Mouse (Mus musculus) heart, postnatal 0 days (tissue): ENCODE results near the gene 4930579G24Rik. TPM values are rescaled to one million over a fixed set of nuclear protein-coding genes. Genes with fewer than 3 reads are reported as not detected.

Source experiments
- ATAC-seq: fragments of 200-750 bp; cut with Nextera tagmentation; 2 replicates; pipeline ENCODE4 v1.8.0; 2017; ENCODE audit warnings: low read depth, moderate number of reproducible peaks, moderate library complexity; ENCODE audit not compliant: insufficient read depth
- DNase-seq: peaks from one replicate; pipeline ENCODE4 v3.0.0-alpha.2; 2016; ENCODE audit warnings: low spot score
- H3K27ac ChIP-seq: fragments of 300-500 bp; sonication (generic); 2 replicates; pipeline ENCODE4 v1.5.1; 2014; ENCODE audit warnings: low read depth, mild to moderate bottlenecking
- H3K27me3 ChIP-seq: fragments of 300-500 bp; sonication (generic); 2 replicates; pipeline ENCODE4 v1.6.1; 2014; ENCODE audit warnings: low read length, mixed read lengths; ENCODE audit not compliant: control insufficient read depth, insufficient read depth
- H3K36me3 ChIP-seq: fragments of 300-500 bp; sonication (generic); replicated peaks from 2 replicates; pipeline ENCODE4 v1.6.1; 2014; ENCODE audit warnings: low read length, mixed read lengths; ENCODE audit not compliant: control insufficient read depth, insufficient read depth
- H3K4me1 ChIP-seq: fragments of 300-500 bp; sonication (generic); 2 replicates; pipeline ENCODE4 v1.6.1; 2014; ENCODE audit warnings: antibody characterized with exemption; ENCODE audit not compliant: control insufficient read depth, insufficient read depth
- H3K4me2 ChIP-seq: fragments of 300-500 bp; sonication (generic); 2 replicates; pipeline ENCODE4 v1.6.1; 2014; ENCODE audit warnings: low read depth, mild to moderate bottlenecking, low read length, moderate library complexity
- H3K4me3 ChIP-seq: fragments of 300-500 bp; sonication (generic); 2 replicates; pipeline ENCODE4 v1.5.1; 2014; ENCODE audit warnings: low read depth, low read length
- H3K9ac ChIP-seq: fragments of 300-500 bp; sonication (generic); replicated peaks from 2 replicates; pipeline ENCODE4 v1.6.1; 2014; ENCODE audit warnings: low read depth, low read length, mixed read lengths
- H3K9me3 ChIP-seq: fragments of 300-500 bp; sonication (generic); replicated peaks from 2 replicates; pipeline ENCODE4 v1.6.1; 2016; ENCODE audit warnings: low read length; ENCODE audit not compliant: control insufficient read depth
- CTCF ChIP-seq: IDR thresholded peaks from 2 replicates; pipeline ENCODE4 v1.5.1; 2016; ENCODE audit warnings: antibody characterized with exemption, control low read depth, low read depth
- EP300 ChIP-seq: IDR thresholded peaks from 2 replicates; pipeline ENCODE4 v1.6.1; 2016; ENCODE audit warnings: antibody characterized with exemption, low read depth
- WGBS: fragments of 180-500 bp; shearing (Covaris S2); extraction: QIAGEN DNeasy Blood & Tissue Kit; methylation state at CpG from one replicate; pipeline ENCODE4 v1.1.7; 2014; 5-methylcytosine and 5-hydroxymethylcytosine counted together
- polyA plus RNA-seq: library from polyadenylated mRNA; unstranded; fragments of >200 nt; fragmentation: Nextera tagmentation; extraction: Ambion mirVana; gene quantifications from 2 replicates; pipeline ENCODE4 v1.2.1, GENCODE M21; 2015
- total RNA-seq: library from RNA; depleted of rRNA; stranded (reverse); fragments of >200 nt; gene quantifications from 2 replicates; pipeline ENCODE4 v1.2.3, GENCODE M21; 2014; ENCODE audit warnings: low replicate concordance

4930579G24Rik gene
- total and polyA plus RNA-seq, 2 experiments from 2014 or later: 11.9 to 12.0 TPM

DNA sequence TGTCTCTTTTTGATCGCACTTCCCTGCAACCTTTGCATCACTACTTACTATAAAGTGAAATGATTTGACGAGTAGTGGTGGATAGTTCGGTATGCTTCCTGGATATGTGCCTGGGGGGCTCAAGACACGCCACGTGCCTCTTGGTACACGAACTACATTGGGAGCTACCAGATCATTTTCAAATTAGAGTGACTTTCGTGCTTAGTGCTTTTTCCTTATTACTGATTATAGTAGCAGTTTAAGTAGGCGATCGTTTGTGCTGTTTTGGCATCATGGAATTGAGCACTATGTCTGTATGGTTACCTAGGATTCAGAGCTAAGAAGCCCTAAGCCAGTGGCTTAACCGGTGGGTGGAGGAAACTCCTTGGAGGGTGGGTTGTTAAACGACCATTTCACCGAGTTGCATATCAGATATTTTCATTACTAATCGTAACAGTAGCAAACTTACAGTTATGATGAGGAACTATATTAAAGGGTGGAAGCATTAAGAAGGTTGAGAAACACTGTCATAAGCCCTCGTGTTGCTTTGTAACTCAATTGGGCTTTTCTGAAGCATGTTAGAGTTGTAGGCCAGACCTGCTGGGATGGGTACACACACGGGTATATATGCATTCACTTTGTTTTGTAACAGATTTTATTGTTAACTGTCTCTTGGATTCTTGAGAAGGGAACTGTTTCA lies 36.9 kb upstream of the 4930579G24Rik start:
- ATAC-seq (no peak), DNase-seq (no peak)
- Histone ChIP-seq H3K9ac (peak overlapping the region; percentile 85), H3K4me1 (peaks cover 6% of the 10 kb centered on the region; the same call in 1 of the 2 replicates), H3K4me2 (peak overlapping the region; percentile 87), H3K27ac (peak overlapping the region; percentile 89), H3K4me3 (peak overlapping the region; percentile 92), H3K27me3 (no peaks in the 10 kb centered on the region), H3K36me3 (peaks cover 27% of the 10 kb centered on the region), H3K9me3 (no peaks in the 10 kb centered on the region)
- 3% methylated on average over 15 of the region's 15 CpGs for WGBS
- TF ChIP-seq EP300 (no peak), CTCF (no peak)

DNA sequence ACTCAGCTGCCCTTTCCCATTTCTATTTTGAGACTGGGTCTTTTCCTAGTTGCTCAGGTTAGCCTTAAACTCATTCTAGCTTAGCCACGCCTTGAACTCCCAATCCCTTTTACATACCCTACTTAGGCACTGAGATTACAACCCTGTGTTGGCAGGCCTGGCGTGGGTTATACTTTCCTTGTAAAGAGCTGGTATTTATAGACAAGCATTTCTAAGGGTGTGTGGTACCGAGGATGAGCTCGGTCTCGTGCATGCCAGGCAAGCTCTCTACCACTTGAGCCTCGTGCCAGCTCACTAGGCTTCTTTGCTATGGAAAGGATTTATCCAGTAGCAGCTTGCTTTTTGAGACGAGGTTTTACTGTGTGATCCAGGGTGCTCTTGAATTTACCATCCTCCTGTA lies 33.4 kb upstream of the 4930579G24Rik start:
- peak; percentile 53 for DNase-seq
- Histone ChIP-seq H3K4me1 (peaks cover 6% of the 10 kb centered on the region; the same call in 1 of the 2 replicates), H3K27me3 (no peaks in the 10 kb centered on the region), H3K4me3 (no peak overlapping the region), H3K9ac (no peak overlapping the region), H3K9me3 (no peaks in the 10 kb centered on the region), H3K27ac (no peak overlapping the region), H3K36me3 (peaks cover 57% of the 10 kb centered on the region), H3K4me2 (no peak overlapping the region)
- ATAC-seq: peak; percentile 72
- no peak for TF ChIP-seq EP300
- TF ChIP-seq CTCF: no peak
- 47% methylated on average over 7 of the region's 7 CpGs for WGBS

DNA sequence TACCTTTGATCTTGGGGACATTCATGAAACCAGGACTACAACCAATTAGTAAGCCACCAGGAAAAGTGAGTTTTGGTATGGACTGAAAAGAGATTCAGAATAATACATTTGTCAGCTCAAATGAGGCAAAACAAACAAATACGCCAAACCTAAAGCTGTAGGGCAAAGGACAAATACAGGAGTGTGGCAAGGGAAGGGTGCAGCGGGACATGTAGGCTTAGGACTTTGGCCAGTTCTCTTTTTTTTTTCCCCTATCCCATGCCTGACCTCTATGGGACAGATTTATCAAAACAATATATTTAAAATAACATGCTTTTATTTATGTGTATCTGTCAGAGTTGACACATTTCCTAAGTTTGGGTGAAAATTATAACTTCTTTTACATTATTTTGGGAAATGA lies 19.0 kb upstream of the 4930579G24Rik start:
- ATAC-seq (no peak), DNase-seq (no peak)
- Histone ChIP-seq H3K4me1 (no peaks in the 10 kb centered on the region), H3K27ac (no peak overlapping the region), H3K4me3 (no peak overlapping the region), H3K36me3 (peaks cover 67% of the 10 kb centered on the region), H3K9ac (no peak overlapping the region), H3K4me2 (no peak overlapping the region), H3K27me3 (no peaks in the 10 kb centered on the region), H3K9me3 (no peaks in the 10 kb centered on the region)
- WGBS: 92% methylated on average over 2 of the region's 2 CpGs
- no peak for TF ChIP-seq CTCF
- no peak for TF ChIP-seq EP300

DNA sequence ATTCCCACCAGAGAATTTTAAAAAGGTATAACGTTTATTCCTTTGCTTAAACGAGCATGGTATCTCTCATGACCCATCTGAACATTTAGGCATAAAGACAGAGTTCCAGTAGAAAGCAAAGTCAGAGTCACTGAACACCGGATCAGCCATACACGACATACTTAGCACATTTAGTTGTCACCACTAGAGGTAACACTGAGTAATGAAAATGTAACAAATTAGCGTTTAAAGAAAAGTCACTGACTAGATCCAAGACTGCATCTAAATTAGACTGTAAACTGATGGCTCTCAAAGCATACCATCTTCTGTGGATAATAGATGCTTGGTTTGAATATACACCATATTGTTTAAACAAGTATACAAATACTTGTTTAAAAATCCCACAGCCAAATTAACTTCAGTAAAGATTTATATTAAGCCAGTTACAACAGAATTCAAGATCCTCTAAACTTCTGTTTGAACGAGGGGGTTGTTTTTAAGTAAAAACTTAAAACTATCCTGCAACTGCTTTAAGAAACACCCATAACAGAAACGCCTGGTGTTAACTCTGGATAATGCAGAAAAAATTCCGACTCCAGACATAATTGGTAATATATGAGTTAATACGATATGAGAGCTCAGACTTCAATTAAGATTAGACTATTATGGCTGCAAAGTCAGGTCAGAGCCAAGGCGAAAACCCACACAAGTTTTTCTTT lies 1.2 kb upstream of the 4930579G24Rik start:
- WGBS: 9% methylated on average over 10 of the region's 10 CpGs
- Histone ChIP-seq H3K36me3 (peaks cover 18% of the 10 kb centered on the region), H3K9me3 (no peaks in the 10 kb centered on the region), H3K4me1 (peaks cover 3% of the 10 kb centered on the region; the same call in 1 of the 2 replicates), H3K4me3 (peak overlapping the region; percentile 65), H3K27ac (peak overlapping the region; percentile 89), H3K27me3 (no peaks in the 10 kb centered on the region), H3K4me2 (peak overlapping the region; percentile 74), H3K9ac (peak overlapping the region; percentile 76)
- DNase-seq (peak; percentile 34), ATAC-seq (no peak)
- no peak for TF ChIP-seq EP300
- TF ChIP-seq CTCF: peak; percentile 48

DNA sequence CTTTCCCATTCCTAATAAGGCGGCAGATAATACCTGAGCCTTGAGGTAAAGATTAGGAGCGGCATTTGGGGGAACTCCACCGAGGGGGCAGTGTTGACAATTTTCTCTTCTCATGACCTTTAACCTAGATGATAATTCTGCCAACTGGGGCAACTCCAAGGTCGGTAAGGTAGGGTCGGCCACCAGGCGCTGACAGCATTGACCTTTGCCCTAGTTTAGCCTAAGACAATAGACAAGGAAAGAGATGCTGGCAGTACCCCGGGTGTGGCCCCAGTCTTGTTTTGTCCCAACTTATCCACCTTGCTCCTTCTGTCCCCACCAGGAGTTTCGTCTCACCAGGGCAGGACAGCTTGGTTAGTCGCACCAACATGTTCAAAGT lies 708 bp upstream of the 4930579G24Rik start:
- WGBS: under 1% methylated on average over 9 of the region's 9 CpGs
- peaks cover 3% of the 10 kb centered on the region; the same call in 1 of the 2 replicates for H3K4me1 ChIP-seq
- ATAC-seq (peak; percentile 28), DNase-seq (peak; percentile 30)
- H3K4me2 ChIP-seq: peak overlapping the region; percentile 74
- TF ChIP-seq EP300 (no peak), CTCF (no peak)
- H3K9ac ChIP-seq: peak overlapping the region; percentile 76
- no peaks in the 10 kb centered on the region for H3K9me3 ChIP-seq
- peaks cover 19% of the 10 kb centered on the region for H3K36me3 ChIP-seq
- H3K4me3 ChIP-seq: peak overlapping the region; percentile 65
- no peaks in the 10 kb centered on the region for H3K27me3 ChIP-seq
- H3K27ac ChIP-seq: peak overlapping the region; percentile 89
